Comparison of ENCODE assay signal across 9 mouse cellular contexts in the genomic region with DNA sequence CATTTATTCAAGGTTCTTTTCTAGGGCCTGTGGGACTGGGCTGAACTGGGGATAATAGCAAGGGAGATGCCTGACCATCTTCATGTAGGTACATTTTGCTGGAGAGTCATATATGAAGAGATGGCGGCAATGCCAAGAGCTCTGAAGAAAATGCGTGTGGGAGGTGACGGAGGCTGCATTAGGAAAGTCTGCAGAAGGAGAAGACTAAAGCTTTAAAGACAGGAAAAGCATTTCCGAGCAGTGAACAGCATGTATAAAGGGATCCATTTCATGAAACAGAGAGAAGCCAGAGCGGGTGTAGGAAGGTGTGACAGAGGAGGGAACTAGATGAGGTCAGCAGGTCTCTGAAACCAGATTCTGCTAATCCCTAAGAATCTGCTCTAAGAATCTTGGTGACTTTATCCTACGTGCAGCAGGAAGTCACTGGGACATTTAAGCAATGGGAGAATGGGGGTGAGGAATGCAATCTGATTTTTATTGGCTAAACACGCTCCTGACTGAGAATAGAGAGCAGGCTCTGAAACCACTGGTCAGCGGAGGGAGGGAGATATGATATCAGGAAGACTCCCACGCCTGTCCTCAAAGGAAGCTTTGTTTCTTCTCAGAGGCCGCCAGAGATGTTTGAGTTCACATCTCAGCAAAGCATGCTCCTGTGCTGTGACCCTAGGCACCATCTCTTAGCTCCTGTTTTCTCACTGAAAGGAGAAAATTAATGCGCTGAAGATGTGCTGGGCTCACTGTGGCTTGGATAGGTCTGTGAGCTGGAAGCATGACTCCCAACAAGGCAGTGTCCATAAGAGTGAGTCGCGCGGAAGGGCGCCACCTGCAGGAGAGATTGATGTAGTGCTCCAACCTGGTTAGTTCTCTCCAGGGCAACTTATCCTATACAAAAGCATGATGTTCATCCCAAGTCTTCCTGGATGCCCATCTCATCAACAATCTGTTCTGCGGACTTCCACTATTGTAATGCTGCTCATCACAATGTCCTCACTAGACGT. TPM values are rescaled to one million over a fixed set of nuclear protein-coding genes. Genes with fewer than 3 reads are reported as not detected.
DNase-seq lines count a peak whose midpoint lies in the region; ATAC-seq and TF ChIP-seq lines count a peak whose summit lies in the region.
"Had no signal": no experiment of that assay in that cellular context is flagged by ENCODE, and none has a peak within 500 bp of the region (broad histone marks: within the 10 kb centered on the region; RNA-seq: fewer than 3 reads in every experiment).

No protein-coding gene starts in this region.

- no peak overlapping the region for H3K4me3 ChIP-seq in forebrain, embryonic 10.5 days
- H3K4me3 ChIP-seq in forebrain, embryonic 12.5 days (replicated peaks) = no peak overlapping the region
- no peak overlapping the region for H3K4me3 ChIP-seq in bone marrow, adult 2 months (replicated peaks; ENCODE audit: control insufficient read depth, low read depth, low read length)
- no peak overlapping the region for H3K4me3 ChIP-seq in kidney, embryonic 16.5 days (ENCODE audit: low read length)
- no peak overlapping the region for H3K4me3 ChIP-seq in midbrain, embryonic 14.5 days (replicated peaks; ENCODE audit: low read depth, low read length)
- H3K4me3 ChIP-seq: liver, embryonic 15.5 days had no signal

- H3K9ac ChIP-seq in forebrain, embryonic 12.5 days = no peak overlapping the region
- no peak overlapping the region; the same call in 1 of the 2 replicates for H3K9ac ChIP-seq in kidney, embryonic 16.5 days (replicated peaks; ENCODE audit: low read length)
- no peak overlapping the region for H3K9ac ChIP-seq in midbrain, embryonic 14.5 days (replicated peaks; ENCODE audit: low read length)
- H3K9ac ChIP-seq: liver, embryonic 15.5 days had no signal

- TF ChIP-seq POLR2A in bone marrow, adult 2 months (IDR thresholded peaks at IDR 0.05; ENCODE audit: borderline replicate concordance, control insufficient read depth, low read depth, low read length) = no peak

- no peak overlapping the region for H3K27ac ChIP-seq in forebrain, embryonic 10.5 days
- H3K27ac ChIP-seq in forebrain, embryonic 12.5 days = no peak overlapping the region
- H3K27ac ChIP-seq in bone marrow, adult 2 months (ENCODE audit: control insufficient read depth, insufficient read depth, low read depth, low read length, poor library complexity) = no peak overlapping the region
- peak overlapping the region; percentile 60 for H3K27ac ChIP-seq in kidney, embryonic 16.5 days (ENCODE audit: low read length)
- H3K27ac ChIP-seq in midbrain, embryonic 14.5 days (replicated peaks; ENCODE audit: low read depth, low read length) = no peak overlapping the region
- H3K27ac ChIP-seq: liver, embryonic 15.5 days had no signal

- DNase-seq in forebrain, embryonic 10.5 days (ENCODE audit: extremely low spot score, low spot score) = peak; percentile 76
- peak; percentile 61 for DNase-seq in 416B (ENCODE audit: low read depth)
- peak; percentile 72 for DNase-seq in midbrain, embryonic 14.5 days
- peak; percentile 12 to 18 for DNase-seq in thymus, postnatal 36 days

- peaks cover 12% of the 10 kb centered on the region for H3K4me1 ChIP-seq in forebrain, embryonic 10.5 days
- H3K4me1 ChIP-seq in forebrain, embryonic 12.5 days = 0 out of 2 replicates have a peak, but pooled peaks cover 4% of the 10 kb centered on the region
- no peaks in the 10 kb centered on the region for H3K4me1 ChIP-seq in bone marrow, adult 2 months (ENCODE audit: control insufficient read depth, insufficient read depth, low read length)
- peaks cover 15% of the 10 kb centered on the region for H3K4me1 ChIP-seq in kidney, embryonic 16.5 days (ENCODE audit: insufficient read depth, low read length)
- H3K4me1 ChIP-seq in midbrain, embryonic 14.5 days (ENCODE audit: control insufficient read depth, insufficient read depth, low read length) = no peaks in the 10 kb centered on the region

- no peak; the same call in 1 of the 2 replicates for ATAC-seq in forebrain, embryonic 12.5 days (ENCODE audit: low FRiP score)
- peak; percentile 67 for ATAC-seq in granulocyte monocyte progenitor cell, adult 5-6 weeks (replicated peaks; ENCODE audit: poor library complexity, severe bottlenecking)
- ATAC-seq in kidney, embryonic 16.5 days (ENCODE audit: low FRiP score, low TSS enrichment) = peak; percentile 79
- no peak for ATAC-seq in midbrain, embryonic 14.5 days (ENCODE audit: low FRiP score, low TSS enrichment)

- H3K27me3 ChIP-seq in forebrain, embryonic 10.5 days (ENCODE audit: poor library complexity, severe bottlenecking) = no peaks in the 10 kb centered on the region
- H3K27me3 ChIP-seq in forebrain, embryonic 12.5 days = peaks cover 6% of the 10 kb centered on the region; the same call in 1 of the 2 replicates
- no peaks in the 10 kb centered on the region for H3K27me3 ChIP-seq in kidney, embryonic 16.5 days (ENCODE audit: insufficient read depth, low read length)
- H3K27me3 ChIP-seq in midbrain, embryonic 14.5 days (ENCODE audit: control insufficient read depth, insufficient read depth, low read length) = no peaks in the 10 kb centered on the region

- no peaks in the 10 kb centered on the region for H3K36me3 ChIP-seq in forebrain, embryonic 10.5 days (replicated peaks)
- no peaks in the 10 kb centered on the region for H3K36me3 ChIP-seq in forebrain, embryonic 12.5 days (replicated peaks)
- H3K36me3 ChIP-seq in kidney, embryonic 16.5 days (ENCODE audit: insufficient read depth, low read length) = no peaks in the 10 kb centered on the region
- H3K36me3 ChIP-seq in midbrain, embryonic 14.5 days (ENCODE audit: control insufficient read depth, insufficient read depth, low read length) = no peaks in the 10 kb centered on the region
- H3K36me3 ChIP-seq: liver, embryonic 15.5 days had no signal

- H3K9me3 ChIP-seq in forebrain, embryonic 10.5 days = peaks cover 6% of the 10 kb centered on the region; the same call in 1 of the 2 replicates
- peaks cover 4% of the 10 kb centered on the region; the same call in 1 of the 2 replicates for H3K9me3 ChIP-seq in forebrain, embryonic 12.5 days
- H3K9me3 ChIP-seq in kidney, embryonic 16.5 days (ENCODE audit: low read length) = peaks cover 5% of the 10 kb centered on the region; the same call in 1 of the 2 replicates
- peaks cover 6% of the 10 kb centered on the region; the same call in 1 of the 2 replicates for H3K9me3 ChIP-seq in midbrain, embryonic 14.5 days (ENCODE audit: control insufficient read depth, low read length)
- H3K9me3 ChIP-seq: liver, embryonic 15.5 days had no signal

- peak; percentile 84 for TF ChIP-seq CTCF in bone marrow, adult 2 months (IDR thresholded peaks at IDR 0.05; ENCODE audit: control insufficient read depth, insufficient read depth, low read length)

- WGBS in forebrain, embryonic 10.5 days = 50% methylated on average over 17 of the region's 17 CpGs
- 47% methylated on average over 17 of the region's 17 CpGs for WGBS in forebrain, embryonic 12.5 days
- WGBS in bone marrow, adult 2 months = 53% methylated on average over 17 of the region's 17 CpGs
- 19% methylated on average over 17 of the region's 17 CpGs for WGBS in kidney, embryonic 16.5 days
- 45% methylated on average over 17 of the region's 17 CpGs for WGBS in midbrain, embryonic 14.5 days

- no peak overlapping the region for H3K4me2 ChIP-seq in forebrain, embryonic 12.5 days
- peak overlapping the region; percentile 4; the same call in 1 of the 2 replicates for H3K4me2 ChIP-seq in kidney, embryonic 16.5 days (replicated peaks; ENCODE audit: low read depth, low read length)
- no peak overlapping the region for H3K4me2 ChIP-seq in midbrain, embryonic 14.5 days (ENCODE audit: low read length)
- H3K4me2 ChIP-seq: liver, embryonic 15.5 days had no signal

RNA-seq across cellular contexts. Expression of gene Sh3pxd2b, which starts 6.8 kb away (rescaled TPM):
- 23.0 and 23.4 TPM in 2 replicates for polyA plus RNA-seq in forebrain, embryonic 10.5 days (2016; fragmentation: Nextera tagmentation; extraction: Ambion mirVana)
- polyA plus RNA-seq in forebrain, embryonic 12.5 days (2016; fragmentation: Nextera tagmentation; extraction: Ambion mirVana) = 25.2 and 26.0 TPM in 2 replicates
- polyA plus RNA-seq in bone marrow, adult 2 months (2011; ENCODE audit: insufficient read depth, insufficient read length, low replicate concordance, missing spikeins) = 1.6 and 1.7 TPM in 2 replicates
- total RNA-seq in granulocyte monocyte progenitor cell, adult 5-6 weeks (2014; fragmentation: Nextera tagmentation) = 10.1 and 13.5 TPM in 2 replicates
- total RNA-seq in granulocyte monocyte progenitor cell, adult 5-6 weeks (2017) = 1.8 and 3.4 TPM in 2 replicates
- 17.7 and 20.8 TPM in 2 replicates for polyA plus RNA-seq in kidney, embryonic 16.5 days (2015; fragmentation: Nextera tagmentation; extraction: Ambion mirVana)
- polyA plus RNA-seq in midbrain, embryonic 14.5 days (2014; fragmentation: Nextera tagmentation; extraction: Ambion mirVana) = 22.7 and 25.4 TPM in 2 replicates

RNA-seq across cellular contexts. Expression of gene Hbq1a, which starts 40.9 kb away (rescaled TPM):
- not detected in 2 replicates for polyA plus RNA-seq in forebrain, embryonic 10.5 days (2016; fragmentation: Nextera tagmentation; extraction: Ambion mirVana)
- polyA plus RNA-seq in forebrain, embryonic 12.5 days (2016; fragmentation: Nextera tagmentation; extraction: Ambion mirVana) = 0.73 TPM in 1 of 2 replicates, not detected in the other
- polyA plus RNA-seq in bone marrow, adult 2 months (2011; ENCODE audit: insufficient read depth, insufficient read length, low replicate concordance, missing spikeins) = 9.2 and 12.0 TPM in 2 replicates
- total RNA-seq in granulocyte monocyte progenitor cell, adult 5-6 weeks (2014; fragmentation: Nextera tagmentation) = not detected in 2 replicates
- total RNA-seq in granulocyte monocyte progenitor cell, adult 5-6 weeks (2017) = not detected in 2 replicates
- 0.37 and 0.78 TPM in 2 replicates for polyA plus RNA-seq in kidney, embryonic 16.5 days (2015; fragmentation: Nextera tagmentation; extraction: Ambion mirVana)
- 0.90 and 1.4 TPM in 2 replicates for polyA plus RNA-seq in midbrain, embryonic 14.5 days (2014; fragmentation: Nextera tagmentation; extraction: Ambion mirVana)

RNA-seq across cellular contexts. Expression of gene Hba-a2, which starts 44.5 kb away (rescaled TPM):
- polyA plus RNA-seq in forebrain, embryonic 10.5 days (2016; fragmentation: Nextera tagmentation; extraction: Ambion mirVana) = 3,944 and 5,635 TPM in 2 replicates
- 4,843 and 6,486 TPM in 2 replicates for polyA plus RNA-seq in forebrain, embryonic 12.5 days (2016; fragmentation: Nextera tagmentation; extraction: Ambion mirVana)
- 164,365 and 299,309 TPM in 2 replicates for polyA plus RNA-seq in bone marrow, adult 2 months (2011; ENCODE audit: insufficient read depth, insufficient read length, low replicate concordance, missing spikeins)
- total RNA-seq in granulocyte monocyte progenitor cell, adult 5-6 weeks (2014; fragmentation: Nextera tagmentation) = 0.73 TPM in 1 of 2 replicates, not detected in the other
- total RNA-seq in granulocyte monocyte progenitor cell, adult 5-6 weeks (2017) = 6.1 and 16.0 TPM in 2 replicates
- polyA plus RNA-seq in kidney, embryonic 16.5 days (2015; fragmentation: Nextera tagmentation; extraction: Ambion mirVana) = 10,418 and 11,416 TPM in 2 replicates
- 3,589 and 5,155 TPM in 2 replicates for polyA plus RNA-seq in midbrain, embryonic 14.5 days (2014; fragmentation: Nextera tagmentation; extraction: Ambion mirVana)

RNA-seq across cellular contexts. Expression of gene Hbq1b, which starts 54.0 kb away (rescaled TPM):
- 6.1 and 10.1 TPM in 2 replicates for polyA plus RNA-seq in forebrain, embryonic 10.5 days (2016; fragmentation: Nextera tagmentation; extraction: Ambion mirVana)
- 2.4 TPM in 2 replicates for polyA plus RNA-seq in forebrain, embryonic 12.5 days (2016; fragmentation: Nextera tagmentation; extraction: Ambion mirVana)
- polyA plus RNA-seq in bone marrow, adult 2 months (2011; ENCODE audit: insufficient read depth, insufficient read length, low replicate concordance, missing spikeins) = 44.2 and 73.9 TPM in 2 replicates
- not detected in 2 replicates for total RNA-seq in granulocyte monocyte progenitor cell, adult 5-6 weeks (2014; fragmentation: Nextera tagmentation)
- total RNA-seq in granulocyte monocyte progenitor cell, adult 5-6 weeks (2017) = not detected in 2 replicates
- 1.1 and 1.5 TPM in 2 replicates for polyA plus RNA-seq in kidney, embryonic 16.5 days (2015; fragmentation: Nextera tagmentation; extraction: Ambion mirVana)
- 0.74 TPM in 1 of 2 replicates, not detected in the other for polyA plus RNA-seq in midbrain, embryonic 14.5 days (2014; fragmentation: Nextera tagmentation; extraction: Ambion mirVana)

RNA-seq across cellular contexts. Expression of gene Hba-a1, which starts 57.5 kb away (rescaled TPM):
- 2,180 and 3,072 TPM in 2 replicates for polyA plus RNA-seq in forebrain, embryonic 10.5 days (2016; fragmentation: Nextera tagmentation; extraction: Ambion mirVana)
- 2,326 and 2,947 TPM in 2 replicates for polyA plus RNA-seq in forebrain, embryonic 12.5 days (2016; fragmentation: Nextera tagmentation; extraction: Ambion mirVana)
- 17,767 and 55,751 TPM in 2 replicates for polyA plus RNA-seq in bone marrow, adult 2 months (2011; ENCODE audit: insufficient read depth, insufficient read length, low replicate concordance, missing spikeins)
- total RNA-seq in granulocyte monocyte progenitor cell, adult 5-6 weeks (2014; fragmentation: Nextera tagmentation) = 2.8 TPM in 1 of 2 replicates, not detected in the other
- 0.46 and 0.52 TPM in 2 replicates for total RNA-seq in granulocyte monocyte progenitor cell, adult 5-6 weeks (2017)
- polyA plus RNA-seq in kidney, embryonic 16.5 days (2015; fragmentation: Nextera tagmentation; extraction: Ambion mirVana) = 4,198 and 4,493 TPM in 2 replicates
- polyA plus RNA-seq in midbrain, embryonic 14.5 days (2014; fragmentation: Nextera tagmentation; extraction: Ambion mirVana) = 1,330 and 1,946 TPM in 2 replicates

Comparison
In these comparisons a context has a peak if more than half of its experiments do, and no peak if none do; other contexts are left out.
1. DNase-seq: peak in every context shown above with its lines; median percentile 76 in forebrain, embryonic 10.5 days; 72 in midbrain, embryonic 14.5 days; 61 in 416B; 15 in thymus, postnatal 36 days.
2. ATAC-seq: peak in granulocyte monocyte progenitor cell, adult 5-6 weeks (single experiment) and kidney, embryonic 16.5 days (single experiment); none in forebrain, embryonic 12.5 days (single experiment) and midbrain, embryonic 14.5 days (single experiment).
3. RNA of gene Hba-a2, which starts 44.5 kb away (polyA plus RNA-seq): 164,365 to 299,309 TPM in bone marrow, adult 2 months; 10,418 to 11,416 TPM in kidney, embryonic 16.5 days, 4,843 to 6,486 TPM in forebrain, embryonic 12.5 days, 3,944 to 5,635 TPM in forebrain, embryonic 10.5 days and 3,589 to 5,155 TPM in midbrain, embryonic 14.5 days; every median in the first group is over 10 times any median in the second.